Mouse (Mus musculus) intestine, postnatal 0 days (tissue): ENCODE measurements around the gene Srrm2. TPM values are rescaled to one million over a fixed set of nuclear protein-coding genes. Genes with fewer than 3 reads are reported as not detected.

ENCODE experiments used
- ATAC-seq: fragments of 200-750 bp; cut with Nextera tagmentation; 2 replicates; pipeline ENCODE4 v1.8.0; 2017; ENCODE audit warnings: mild to moderate bottlenecking, moderate TSS enrichment, moderate library complexity
- H3K27ac ChIP-seq: fragments of 300-500 bp; sonication (generic); 2 replicates; pipeline ENCODE4 v1.5.1; 2014; ENCODE audit warnings: mild to moderate bottlenecking, low read depth, low read length, moderate library complexity
- H3K27me3 ChIP-seq: fragments of 300-500 bp; sonication (generic); replicated peaks from 2 replicates; pipeline ENCODE4 v1.6.1; 2014; ENCODE audit warnings: low read length, mixed read lengths; ENCODE audit not compliant: control insufficient read depth, insufficient read depth
- H3K36me3 ChIP-seq: fragments of 300-500 bp; sonication (generic); 2 replicates; pipeline ENCODE4 v1.6.1; 2014; ENCODE audit warnings: mild to moderate bottlenecking, moderate library complexity; ENCODE audit not compliant: control insufficient read depth, insufficient read depth
- H3K4me1 ChIP-seq: fragments of 300-500 bp; sonication (generic); replicated peaks from 2 replicates; pipeline ENCODE4 v1.6.1; 2014; ENCODE audit warnings: antibody characterized with exemption, low read length, mixed read lengths; ENCODE audit not compliant: control insufficient read depth, insufficient read depth
- H3K4me2 ChIP-seq: fragments of 300-500 bp; sonication (generic); replicated peaks from 2 replicates; pipeline ENCODE4 v1.6.1; 2014; ENCODE audit warnings: low read depth, mild to moderate bottlenecking, moderate library complexity
- H3K4me3 ChIP-seq: fragments of 300-500 bp; sonication (generic); 2 replicates; pipeline ENCODE4 v1.5.1; 2014; ENCODE audit warnings: low read depth, low read length
- H3K9ac ChIP-seq: fragments of 300-500 bp; sonication (generic); 2 replicates; pipeline ENCODE4 v1.6.1; 2014; ENCODE audit warnings: mild to moderate bottlenecking, low read depth, low read length
- H3K9me3 ChIP-seq: fragments of 300-500 bp; sonication (generic); 2 replicates; pipeline ENCODE4 v1.6.1; 2016; ENCODE audit warnings: mixed run types; ENCODE audit not compliant: control insufficient read depth
- CTCF ChIP-seq: sonication (generic); IDR thresholded peaks from 2 replicates; pipeline ENCODE4 v1.5.1; 2016; ENCODE audit warnings: low read depth, mild to moderate bottlenecking, control low read depth, antibody characterized with exemption, moderate library complexity
- WGBS: fragments of 180-500 bp; shearing (Covaris S2); extraction: QIAGEN DNeasy Blood & Tissue Kit; methylation state at CpG from one replicate; pipeline ENCODE4 v1.1.7; 2014; 5-methylcytosine and 5-hydroxymethylcytosine counted together
- polyA plus RNA-seq: library from polyadenylated mRNA; unstranded; fragments of >200 nt; fragmentation: Nextera tagmentation; extraction: Ambion mirVana; gene quantifications from 2 replicates; pipeline ENCODE4 v1.2.1, GENCODE M21; 2015

Srrm2 gene
- polyA plus RNA-seq, 1 experiment from 2014 or later, result 185 TPM

GRCm38 (mm10) chr17:23823018-23823417, 32.7 kb downstream of the Srrm2 start:
- 77% methylated on average over 16 of the region's 16 CpGs for WGBS

GRCm38 (mm10) chr17:23823614-23824013, 33.3 kb downstream of the Srrm2 start:
- Histone ChIP-seq H3K4me1 (no peaks in the 10 kb centered on the region; the same call in none of the 2 replicates), H3K27ac (no peak overlapping the region; the same call in 1 of the 2 replicates), H3K9ac (no peak overlapping the region), H3K9me3 (peaks cover 6% of the 10 kb centered on the region; the same call in 1 of the 2 replicates), H3K27me3 (no peaks in the 10 kb centered on the region), H3K4me3 (no peak overlapping the region), H3K4me2 (no peak overlapping the region), H3K36me3 (peaks cover 84% of the 10 kb centered on the region)
- WGBS, result 87% methylated on average over 12 of the region's 12 CpGs
- no peak for ATAC-seq
- TF ChIP-seq CTCF, result no peak

More at GRCm38 (mm10) chr17:23823018-23823417, 32.7 kb downstream of the Srrm2 start:
- Histone ChIP-seq H3K27me3 (no peaks in the 10 kb centered on the region), H3K36me3 (peaks cover 90% of the 10 kb centered on the region), H3K4me2 (no peak overlapping the region), H3K4me1 (no peaks in the 10 kb centered on the region; the same call in none of the 2 replicates), H3K27ac (no peak overlapping the region; the same call in 1 of the 2 replicates), H3K9me3 (peaks cover 11% of the 10 kb centered on the region; the same call in 1 of the 2 replicates), H3K4me3 (no peak overlapping the region), H3K9ac (no peak overlapping the region)
- no peak for ATAC-seq
- no peak for TF ChIP-seq CTCF

- Histone ChIP-seq H3K9me3 (no peaks in the 10 kb centered on the region), H3K36me3 (peaks cover 64% of the 10 kb centered on the region), H3K4me3 (no peak overlapping the region), H3K9ac (no peak overlapping the region), H3K4me1 (no peaks in the 10 kb centered on the region; the same call in none of the 2 replicates), H3K4me2 (no peak overlapping the region), H3K27ac (peak overlapping the region; percentile 21; the same call in 1 of the 2 replicates), H3K27me3 (no peaks in the 10 kb centered on the region)
- no peak for ATAC-seq
- no peak for TF ChIP-seq CTCF
- 72% methylated on average over 4 of the region's 4 CpGs for WGBS
Measured at GRCm38 (mm10) chr17:23825591-23825990, 35.3 kb downstream of the Srrm2 start.

GRCm38 (mm10) chr17:23828271-23829001, 38.1 kb downstream of the Srrm2 start:
- under 1% methylated on average over 45 of the region's 47 CpGs for WGBS
- TF ChIP-seq CTCF, result peak; percentile 51
- H3K4me2 ChIP-seq, result peak overlapping the region; percentile 87
- no peaks in the 10 kb centered on the region for H3K27me3 ChIP-seq
- peak overlapping the region; percentile 79 for H3K27ac ChIP-seq
- no peaks in the 10 kb centered on the region for H3K9me3 ChIP-seq
- peaks cover 36% of the 10 kb centered on the region for H3K36me3 ChIP-seq
- peak overlapping the region; percentile 67 for H3K4me3 ChIP-seq
- H3K9ac ChIP-seq, result peak overlapping the region; percentile 69
- peak; percentile 62 for ATAC-seq
- no peaks in the 10 kb centered on the region; the same call in none of the 2 replicates for H3K4me1 ChIP-seq

- Histone ChIP-seq H3K27ac (peak within 1 kb of the TSS; percentile 79), H3K4me2 (peak within 1 kb of the TSS; percentile 87), H3K9ac (peak within 1 kb of the TSS; percentile 69), H3K9me3 (no peaks in the 10 kb centered on the region), H3K4me3 (peak within 1 kb of the TSS; percentile 67), H3K27me3 (no peaks in the 10 kb centered on the region), H3K4me1 (no peaks in the 10 kb centered on the region; the same call in none of the 2 replicates), H3K36me3 (peaks cover 29% of the 10 kb centered on the region)
- TF ChIP-seq CTCF, result peak; percentile 80
- under 1% methylated on average over 30 of the region's 42 CpGs for WGBS
- ATAC-seq, result peak; percentile 93
Measured at GRCm38 (mm10) chr17:23829064-23829619, 38.8 kb downstream of the Srrm2 start, which contains the start of gene Elob. TSS of gene Elob (minus strand) at chr17:23829136.

GRCm38 (mm10) chr17:23831201-23831600, 40.9 kb downstream of the Srrm2 start:
- Histone ChIP-seq H3K36me3 (peaks cover 10% of the 10 kb centered on the region; the same call in 1 of the 2 replicates), H3K4me3 (no peak overlapping the region), H3K4me1 (no peaks in the 10 kb centered on the region; the same call in none of the 2 replicates), H3K9ac (no peak overlapping the region), H3K27me3 (no peaks in the 10 kb centered on the region), H3K4me2 (no peak overlapping the region), H3K27ac (no peak overlapping the region), H3K9me3 (no peaks in the 10 kb centered on the region)
- ATAC-seq, result no peak
- TF ChIP-seq CTCF, result no peak
- 97% methylated on average over 1 of the region's 1 CpGs for WGBS
